Mouse (Mus musculus): Measurements from ENCODE around the gene Kcnj16.

GRCm38 (mm10) chr11:111054854-111055822, 87.3 kb downstream of the Kcnj16 start:
- TF ChIP-seq CTCF (IDR thresholded peaks at IDR 0.05; ENCODE audit: low read depth, low read length) = no peak
- no peak for TF ChIP-seq POLR2A (IDR thresholded peaks at IDR 0.05; ENCODE audit: borderline replicate concordance, low read depth, low read length)
